Mouse (Mus musculus) yolk sac, embryonic 10.5 days (tissue): ENCODE data around the gene Nf1.

Experiments used
- DNase-seq: peaks from one replicate; pipeline ENCODE4 v3.0.0-alpha.2; 2017; ENCODE audit warnings: low spot score

Gene Nf1

DNA sequence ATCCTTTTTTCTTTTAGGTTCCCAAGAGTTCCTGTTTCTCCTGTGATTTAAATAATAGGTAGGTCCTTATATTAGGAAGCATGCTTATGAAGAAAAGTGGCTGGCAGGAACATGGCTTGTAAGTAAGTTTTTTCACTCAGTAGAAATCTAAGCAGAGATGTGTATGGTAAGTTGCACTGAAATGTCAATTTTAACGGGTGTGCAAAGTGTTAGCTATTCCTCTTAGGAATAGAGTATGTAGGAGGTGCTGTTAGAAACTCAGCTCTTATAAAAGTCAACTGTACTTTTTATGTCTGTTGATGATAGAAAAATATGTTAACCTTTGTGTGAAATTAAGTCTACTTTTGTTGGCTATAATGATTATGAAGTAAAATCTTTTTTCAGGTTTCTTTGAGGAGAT lies 128.6 kb downstream of the Nf1 start:
- no peak for DNase-seq

DNA sequence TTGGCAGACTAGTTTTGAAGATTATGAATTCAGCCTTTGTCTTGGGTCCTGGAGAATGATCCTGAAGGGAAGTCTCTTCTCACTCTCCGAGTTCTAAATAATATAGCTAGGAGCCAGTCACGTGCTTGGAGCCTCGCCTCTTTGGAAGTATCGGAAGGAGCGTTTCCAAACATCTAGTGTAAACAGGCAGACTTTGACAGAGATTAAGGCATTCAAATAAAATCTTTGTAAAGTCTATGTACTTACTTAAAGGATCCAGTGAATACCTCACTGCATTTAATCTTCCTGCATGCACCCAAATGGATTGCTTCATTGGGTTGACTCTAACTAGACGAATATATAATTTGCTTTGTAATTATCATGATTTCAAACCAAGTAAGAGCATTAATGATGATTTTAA lies 143.9 kb downstream of the Nf1 start:
- DNase-seq = no peak

DNA sequence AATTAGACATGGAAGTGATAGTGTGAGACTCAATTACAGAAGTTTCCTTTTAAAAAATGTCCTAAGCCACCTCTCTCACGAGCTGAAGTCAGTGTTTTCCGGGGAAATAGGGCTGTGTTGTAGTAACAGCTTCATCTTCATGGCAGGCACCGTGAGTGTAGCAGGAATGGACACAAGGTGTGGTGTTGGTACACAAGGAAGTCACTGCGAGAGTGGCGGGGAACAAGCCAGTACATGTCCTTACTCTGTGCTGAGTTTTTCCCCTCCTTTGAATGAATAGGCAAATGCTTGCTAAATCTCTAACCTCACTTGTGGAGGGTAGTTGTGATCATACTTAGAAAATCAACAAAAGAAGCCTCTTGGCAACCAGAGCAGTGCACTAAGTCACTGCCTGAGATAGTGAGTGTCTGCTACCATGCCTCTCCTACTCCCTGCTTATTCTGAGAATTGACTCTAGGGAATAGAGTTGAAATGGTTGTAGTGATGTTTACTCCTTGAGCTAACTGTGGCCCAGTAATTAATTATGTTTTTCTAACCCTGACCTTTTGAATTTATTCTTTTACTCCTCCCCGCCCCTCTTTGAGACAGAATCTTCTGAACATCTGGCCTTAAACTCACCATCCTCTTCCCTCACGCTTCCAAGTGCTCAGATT lies 144.5 kb downstream of the Nf1 start:
- no peak for DNase-seq

DNA sequence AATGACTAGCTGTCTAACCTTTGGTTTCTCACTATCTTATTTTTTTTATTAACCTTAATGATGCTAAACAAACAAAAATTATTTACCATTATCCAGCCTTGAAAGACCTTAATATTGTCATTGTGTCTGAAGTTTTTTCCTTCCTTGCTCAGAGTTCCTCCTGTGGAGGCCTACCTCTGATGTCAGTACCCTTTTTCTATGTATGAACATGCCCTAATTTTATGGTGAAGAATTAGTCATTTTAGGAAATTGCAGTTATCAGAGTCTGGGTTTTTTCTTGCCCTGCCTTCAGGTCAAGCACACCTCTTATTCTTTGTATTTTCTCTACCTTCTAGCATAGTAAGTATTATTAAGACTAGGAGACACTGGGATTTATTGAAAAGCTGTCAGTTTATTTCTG lies 145.2 kb downstream of the Nf1 start:
- no peak for DNase-seq

DNA sequence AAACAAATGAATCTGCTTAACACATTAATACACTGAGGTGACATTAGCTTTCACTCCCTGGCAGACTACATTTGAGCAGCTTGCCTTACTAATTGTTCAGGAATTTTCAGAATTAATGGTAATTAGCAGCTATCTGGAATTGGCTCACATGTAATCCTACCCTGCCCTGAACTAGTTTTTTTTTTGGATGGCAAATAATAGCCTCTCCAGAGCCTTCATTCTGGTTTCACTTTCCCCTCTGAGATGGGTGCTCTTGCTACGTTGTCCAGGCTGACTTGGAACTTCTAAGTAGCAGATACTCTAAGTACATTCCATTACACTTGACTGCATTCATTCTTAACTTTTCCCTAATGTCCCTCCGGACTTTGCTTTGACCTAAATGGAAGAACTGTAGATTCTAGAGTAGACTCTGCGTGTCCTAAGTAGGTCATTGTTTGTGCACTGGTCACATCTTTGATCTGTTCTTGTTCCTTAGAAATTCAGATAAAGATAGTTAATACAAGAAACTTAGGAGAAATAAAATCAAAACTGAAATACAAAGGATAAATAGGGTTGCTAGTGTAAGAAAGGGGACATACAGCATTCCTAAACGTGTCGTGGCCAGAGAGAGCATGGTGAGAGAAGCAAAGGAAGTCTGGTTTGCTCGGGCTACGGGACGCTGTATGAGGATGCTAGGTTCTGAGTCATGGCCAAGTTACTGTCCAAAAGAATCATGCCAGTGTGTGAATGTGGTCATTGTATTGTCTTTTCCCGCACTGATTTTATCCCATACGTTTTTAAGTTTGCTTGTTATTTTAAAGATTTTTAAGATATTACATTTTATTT lies 155.7 kb downstream of the Nf1 start:
- DNase-seq = no peak

DNA sequence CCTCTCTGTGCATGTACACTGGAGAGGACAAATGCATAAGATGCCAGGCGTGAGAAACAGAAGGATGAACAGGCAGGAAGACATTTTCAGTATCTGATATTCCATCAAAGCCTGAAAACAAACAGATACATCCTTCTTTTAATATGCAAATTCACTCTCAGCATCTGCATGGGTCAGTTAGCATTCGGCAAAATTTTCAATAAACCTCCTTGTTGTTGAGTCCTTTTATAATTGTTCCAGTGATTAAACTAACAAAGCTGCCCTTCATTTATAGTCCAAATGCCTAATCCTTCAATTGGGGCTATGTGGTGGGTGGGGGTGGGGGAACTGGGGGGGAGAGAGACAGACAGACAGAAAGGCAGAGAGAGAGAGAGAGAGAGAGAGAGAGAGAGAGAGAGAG lies 163.4 kb downstream of the Nf1 start:
- no peak for DNase-seq

DNA sequence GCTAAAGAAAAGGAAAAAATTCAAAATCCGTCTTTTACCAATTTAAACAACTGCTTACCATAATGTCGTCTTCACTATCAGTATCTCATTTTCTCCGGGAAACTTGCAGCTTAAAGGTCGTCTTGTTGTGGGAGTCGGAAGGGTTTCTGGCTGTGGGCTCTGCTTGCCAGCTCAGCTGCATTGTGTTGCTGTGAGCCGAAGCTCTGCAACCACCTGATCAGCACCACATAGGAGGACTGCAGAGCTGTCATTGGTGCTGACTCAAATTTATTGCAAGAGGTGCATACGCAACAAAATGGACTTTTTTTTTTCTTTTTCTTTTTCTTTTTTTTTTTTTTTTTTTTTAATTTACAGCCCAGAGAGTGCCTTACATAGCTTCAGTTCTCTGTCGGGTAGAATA lies 164.4 kb downstream of the Nf1 start, which contains the start of gene Omg:
TSS of gene Omg (minus strand) at position 240 of the 400 bp plus-strand sequence.
- DNase-seq = no peak

DNA sequence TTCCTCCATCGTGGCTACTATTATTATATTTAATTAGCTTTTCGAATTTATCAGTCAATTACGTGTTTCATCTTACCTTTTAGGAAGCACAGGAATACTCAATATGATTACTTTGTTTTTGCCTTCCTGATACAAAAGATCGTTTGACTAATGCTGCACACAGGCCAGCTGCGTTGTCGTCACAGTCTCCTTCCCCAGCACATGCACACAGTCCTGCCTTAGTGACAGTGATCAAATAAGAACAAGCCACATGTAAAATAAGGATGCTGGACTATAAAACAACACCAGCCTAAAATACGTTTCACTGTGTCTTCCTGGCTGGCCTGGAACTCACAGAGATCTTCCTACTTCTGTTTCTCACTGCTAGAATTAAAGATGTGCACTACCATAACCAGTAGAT lies 165.0 kb downstream of the Nf1 start:
- no peak for DNase-seq

DNA sequence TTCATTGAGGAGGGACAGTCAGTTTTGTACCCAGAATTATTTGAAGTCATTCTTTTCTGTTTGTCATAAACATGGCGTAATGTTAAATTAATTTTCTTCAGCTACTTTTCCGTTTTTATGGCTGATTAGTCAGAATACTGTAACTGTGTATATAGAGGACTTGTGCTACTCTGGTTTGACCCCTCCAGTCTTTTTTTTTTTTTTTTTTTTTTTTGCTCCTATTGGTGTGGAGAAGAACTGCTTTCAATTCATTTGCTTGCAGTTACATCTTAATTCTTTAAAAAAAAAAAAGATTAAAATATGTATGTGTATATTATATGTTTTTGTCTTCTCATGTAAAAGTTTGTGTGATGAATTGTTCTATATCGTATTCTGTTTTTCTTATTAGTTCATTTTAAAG lies 172.5 kb downstream of the Nf1 start:
- no peak for DNase-seq

DNA sequence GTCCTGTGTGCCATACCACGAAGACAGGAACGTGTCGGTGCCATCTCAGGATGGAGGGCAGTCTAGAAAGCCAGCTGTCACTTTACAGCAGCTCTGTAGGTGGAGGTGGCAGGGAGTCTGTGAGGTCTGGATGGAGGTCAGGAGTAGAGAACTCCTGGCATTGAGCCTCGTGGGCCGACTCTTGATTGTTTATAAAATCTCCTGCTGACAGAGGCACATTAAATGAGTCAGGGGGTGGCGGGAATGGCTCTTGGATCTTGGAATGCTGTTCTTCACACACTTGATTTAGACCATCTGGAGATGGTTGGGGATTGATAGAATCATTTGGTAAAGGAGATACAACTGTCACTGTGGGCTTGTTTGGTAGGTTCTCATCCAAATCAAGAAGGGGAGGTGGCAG lies 175.8 kb downstream of the Nf1 start:
- no peak for DNase-seq

DNA sequence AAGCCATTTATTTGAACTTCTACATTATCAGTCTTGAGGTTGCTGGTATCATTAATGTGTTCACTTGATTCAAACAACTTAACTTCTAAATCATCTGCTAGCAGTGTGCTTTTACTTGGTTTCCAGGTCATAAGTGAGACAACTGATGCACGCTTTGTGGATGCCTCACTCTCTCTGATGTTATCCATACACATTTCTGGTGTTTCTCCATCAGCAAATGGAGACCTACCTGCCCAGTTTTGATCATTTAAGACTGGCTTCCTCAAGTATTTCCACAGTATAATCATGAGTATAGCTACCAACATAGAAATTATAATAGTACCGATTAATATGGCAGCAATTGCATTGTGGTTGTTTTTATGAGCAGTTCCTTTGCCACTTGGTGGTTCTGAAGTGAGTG lies 176.3 kb downstream of the Nf1 start:
- no peak for DNase-seq

DNA sequence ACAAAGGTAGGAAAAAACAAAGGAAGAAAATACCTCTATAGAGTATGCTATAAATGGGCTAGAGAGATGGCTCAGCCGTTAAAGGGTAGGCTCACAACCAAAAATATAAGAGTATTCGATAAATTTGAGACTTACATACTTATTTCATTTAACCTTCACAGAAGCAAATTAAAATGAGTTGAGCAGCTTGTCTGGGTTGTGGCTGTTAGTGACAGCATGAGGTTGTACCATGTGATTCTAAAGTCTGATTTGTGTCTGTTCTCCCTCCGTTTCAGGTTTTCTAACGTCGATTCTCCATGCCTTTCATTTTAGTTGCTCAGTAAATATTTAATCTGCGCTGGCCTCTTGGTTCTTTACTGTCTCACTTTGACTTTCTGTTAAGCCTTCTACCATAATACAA lies 179.8 kb downstream of the Nf1 start:
- no peak for DNase-seq

DNA sequence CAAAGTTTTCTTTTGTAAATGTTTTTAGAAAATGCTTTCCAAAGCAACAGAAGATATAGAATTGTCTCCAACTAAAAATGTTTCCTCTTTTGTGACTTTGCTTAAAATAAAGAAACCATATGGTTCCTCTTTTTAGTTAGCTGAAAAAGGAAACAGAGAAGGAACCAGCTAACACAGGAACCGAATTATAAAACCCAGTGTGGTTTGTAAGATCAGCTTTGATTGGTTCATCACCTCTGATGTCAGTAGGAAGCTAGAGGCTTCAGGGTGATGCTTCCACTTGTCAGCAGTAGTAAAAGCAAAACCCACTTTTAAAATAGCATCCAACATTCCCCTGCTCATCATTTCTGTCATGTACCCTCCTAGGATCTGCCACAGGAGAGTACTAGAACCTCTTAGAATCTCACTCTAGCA lies 180.4 kb downstream of the Nf1 start:
- no peak for DNase-seq

DNA sequence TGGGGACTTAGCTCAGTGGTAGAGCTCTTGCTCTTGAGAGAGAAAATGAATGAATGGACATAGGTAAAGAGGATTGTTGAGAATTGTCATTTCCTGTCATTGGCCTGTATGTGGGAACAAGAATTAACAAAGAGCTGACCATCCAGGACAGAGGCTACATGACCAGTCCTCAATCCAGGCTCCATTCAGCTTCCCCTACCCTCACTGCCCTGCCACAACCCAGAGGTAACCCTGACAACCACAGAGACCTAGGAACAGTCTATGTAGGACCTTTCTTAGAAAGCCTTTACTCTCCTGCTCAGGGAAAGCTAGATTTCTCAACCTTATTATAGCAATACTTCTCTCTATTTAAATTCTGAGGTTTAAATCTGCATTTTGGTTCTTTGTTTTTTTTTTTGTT lies 181.3 kb downstream of the Nf1 start:
- DNase-seq = no peak

DNA sequence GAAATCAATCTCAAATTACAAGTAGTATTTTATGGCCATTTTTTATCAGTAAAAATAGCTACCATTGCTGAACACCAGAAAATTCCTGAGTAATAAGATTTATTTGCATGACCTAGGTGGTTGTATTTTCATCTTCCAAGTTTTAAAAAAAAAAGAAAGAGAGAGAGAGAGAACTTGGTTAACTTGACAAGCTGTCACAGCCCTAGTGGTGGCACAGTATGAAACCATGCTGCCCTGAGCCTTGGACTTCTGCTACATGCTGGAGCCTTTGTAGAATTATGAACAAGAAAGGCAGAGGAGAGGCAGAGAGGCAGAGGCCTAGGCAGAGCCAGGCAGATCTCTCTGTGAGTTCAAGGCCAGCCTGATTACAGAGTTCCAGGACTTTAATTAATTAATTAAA lies 182.4 kb downstream of the Nf1 start:
- DNase-seq = no peak

DNA sequence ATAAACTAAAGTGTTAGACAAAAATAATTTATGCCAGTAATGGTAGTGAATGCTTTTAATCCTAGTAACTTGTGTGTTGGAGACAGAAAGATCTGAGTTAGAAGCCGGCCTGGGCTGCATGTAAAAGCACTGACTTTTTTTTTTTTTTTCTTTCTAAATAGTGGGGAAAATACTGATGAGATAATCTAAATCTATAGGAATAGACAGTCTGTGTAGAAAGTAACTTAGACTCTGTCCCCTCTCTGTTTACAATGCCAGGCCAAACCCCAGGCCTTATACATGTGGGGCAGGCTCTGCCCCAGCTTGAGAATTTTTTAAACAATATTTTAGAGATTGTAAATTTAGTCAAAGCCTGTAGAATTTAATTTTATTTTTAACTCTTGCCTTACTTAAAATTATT lies 183.5 kb downstream of the Nf1 start:
- DNase-seq = no peak

DNA sequence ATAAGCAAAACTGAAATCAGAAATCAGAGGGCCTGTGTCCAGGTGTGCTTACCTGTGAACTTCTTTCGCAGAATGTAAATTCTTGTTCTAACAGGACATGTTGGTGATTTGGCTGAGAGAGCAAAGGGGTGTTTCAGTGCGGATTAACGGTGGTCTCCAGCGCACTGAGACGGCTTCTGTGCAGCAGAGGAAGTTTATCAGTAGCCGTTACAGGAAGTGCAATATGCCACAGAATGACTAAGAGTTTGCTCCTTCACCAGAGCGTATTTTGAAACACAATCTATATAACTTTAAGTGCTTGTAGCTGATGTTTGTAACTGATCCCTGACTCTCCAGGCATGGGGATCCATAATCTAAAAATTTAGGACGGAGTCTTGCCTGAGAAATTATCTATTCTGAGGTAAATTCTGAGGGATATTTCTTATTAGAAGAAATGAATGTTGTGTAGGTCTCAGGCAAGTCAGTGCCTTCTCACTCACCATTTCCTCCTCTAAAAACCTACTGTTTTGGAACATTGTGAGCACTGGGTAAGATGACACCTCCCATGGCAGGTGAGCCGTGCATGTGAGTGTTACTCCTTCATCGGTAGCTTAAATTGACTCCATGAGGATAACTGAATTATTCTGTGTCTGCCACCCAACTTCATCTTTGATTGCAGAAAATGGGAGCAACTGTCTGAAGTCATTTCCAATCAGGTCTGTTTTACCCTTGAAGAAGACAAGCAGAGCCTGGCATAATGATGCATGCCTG lies 184.2 kb downstream of the Nf1 start, which contains the start of gene Evi2b:
TSS of gene Evi2b (minus strand) at position 203 of the 750 bp plus-strand sequence.
- DNase-seq = no peak

DNA sequence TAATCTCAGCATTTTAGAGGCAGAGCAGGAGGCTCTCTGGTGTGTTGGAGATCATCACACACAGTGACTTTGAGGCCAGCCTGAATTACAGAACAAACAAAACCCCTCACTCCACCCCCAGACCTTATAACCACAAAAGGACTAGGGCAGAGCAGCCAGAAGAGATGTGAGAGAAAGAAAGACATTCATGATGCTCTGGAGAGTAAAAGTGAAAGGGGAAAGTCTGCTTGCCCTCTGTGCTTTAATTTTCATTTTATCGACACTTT lies 184.8 kb downstream of the Nf1 start:
- DNase-seq = no peak

DNA sequence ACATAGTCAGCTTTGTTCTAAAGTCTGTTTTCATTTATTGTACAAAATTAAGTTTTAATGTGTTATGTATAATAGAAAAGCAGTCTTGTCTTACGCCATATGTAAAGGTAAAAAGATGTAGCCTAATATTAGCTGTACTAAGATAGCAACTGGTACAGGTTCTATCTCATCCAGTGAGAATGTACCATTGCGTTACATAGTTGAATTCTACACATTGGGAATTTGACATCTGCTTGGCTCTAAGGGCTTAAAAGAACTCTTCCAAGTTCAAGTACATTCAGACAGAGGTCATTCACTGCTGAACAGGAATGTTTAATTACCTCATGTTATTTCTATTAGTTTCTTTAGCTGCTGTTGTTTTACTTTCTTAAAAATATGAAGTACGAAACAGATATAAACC lies 187.1 kb downstream of the Nf1 start:
- no peak for DNase-seq

DNA sequence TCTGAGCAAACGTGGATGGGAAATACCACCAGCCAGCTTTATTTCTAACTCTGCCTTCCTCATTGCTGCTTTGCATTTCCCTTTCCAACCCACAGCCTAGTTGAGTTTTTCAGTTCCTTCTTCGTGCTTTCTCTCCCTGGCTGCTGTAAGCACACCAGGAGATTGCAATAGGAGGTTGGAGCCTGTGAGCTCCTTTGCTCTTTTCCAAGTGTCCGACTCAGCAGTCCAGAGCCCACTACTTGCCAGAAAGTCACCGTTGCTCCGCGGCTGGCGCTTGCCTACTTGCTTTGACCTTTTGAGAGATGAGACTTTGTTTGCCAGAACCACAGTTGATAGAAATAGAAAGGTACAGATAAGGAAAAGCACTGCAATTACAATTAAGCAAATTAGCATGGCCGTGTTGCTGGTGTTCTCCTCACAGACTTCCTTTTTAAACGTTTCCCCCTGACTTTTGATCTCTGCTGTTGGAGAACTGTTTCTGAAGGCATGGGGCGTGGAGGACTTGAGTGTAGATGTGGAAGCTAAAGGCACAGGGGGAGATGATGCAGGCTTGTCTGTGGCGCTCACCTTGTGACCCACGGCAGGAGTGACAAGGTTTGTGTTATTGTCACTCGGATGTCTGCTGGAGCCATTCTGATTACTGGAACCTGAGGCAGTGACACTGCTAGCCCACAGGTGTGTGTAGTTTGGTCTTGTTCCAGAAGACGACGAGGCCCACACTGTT lies 187.7 kb downstream of the Nf1 start:
- no peak for DNase-seq

DNA sequence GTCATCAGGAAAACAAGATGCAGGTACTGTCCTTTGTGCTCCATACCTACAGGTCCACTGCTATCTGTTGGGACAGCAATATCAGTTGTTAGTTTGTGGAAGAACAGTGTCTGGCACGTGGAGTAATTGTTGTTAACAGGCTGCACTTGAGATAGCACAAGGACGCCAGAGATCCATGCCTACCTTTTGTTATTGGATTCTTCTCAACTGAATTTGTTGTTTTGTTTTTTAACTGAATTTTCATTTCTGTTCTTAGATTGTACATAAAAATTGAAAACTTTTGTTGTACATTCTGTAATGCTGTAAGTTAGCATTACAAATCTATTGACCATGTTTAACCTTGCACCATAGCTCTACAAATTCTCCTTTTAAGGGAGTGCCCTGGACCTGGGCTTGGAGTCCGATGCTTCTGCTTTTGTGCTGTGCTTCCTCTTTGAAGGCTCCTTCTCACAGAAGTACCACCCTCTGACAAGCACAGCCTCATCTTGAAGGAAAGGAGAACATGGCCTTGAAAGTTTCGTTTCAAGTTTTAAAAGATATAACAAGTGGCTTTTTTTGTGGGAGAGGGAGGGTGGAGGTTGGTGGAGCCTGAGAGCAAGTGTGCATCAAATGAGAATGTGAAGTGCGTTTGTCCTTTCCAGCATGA lies 188.4 kb downstream of the Nf1 start:
- no peak for DNase-seq

DNA sequence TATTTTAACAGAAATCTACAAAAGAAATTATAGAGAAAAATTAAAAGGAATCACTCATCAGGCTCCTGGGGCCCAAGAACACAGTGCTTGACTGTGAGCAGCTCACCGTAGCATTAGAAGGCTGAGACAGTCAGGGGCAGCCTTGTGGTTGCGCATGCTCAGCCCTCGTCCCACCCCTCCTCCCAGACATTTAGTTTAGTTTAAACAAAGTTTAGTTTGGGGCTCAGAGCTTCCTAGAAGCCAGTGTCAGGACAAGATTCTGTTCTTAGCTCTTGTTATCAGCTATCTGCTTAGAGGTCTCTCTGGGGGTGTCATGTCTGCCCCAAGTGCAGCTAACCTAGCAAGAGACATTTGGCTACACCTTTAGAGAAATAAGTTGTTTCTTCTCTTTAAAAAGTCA lies 189.1 kb downstream of the Nf1 start:
- DNase-seq = no peak
